Mouse (Mus musculus) myocyte (in vitro differentiated cells): ENCODE results near the gene Rusc2.

Experiments
- MAX ChIP-seq: IDR thresholded peaks from one replicate; pipeline ENCODE4 v1.6.1; 2011; ENCODE audit warnings: low read depth, mild to moderate bottlenecking, control low read depth
- POLR2A ChIP-seq: IDR thresholded peaks from one replicate; pipeline ENCODE4 v1.6.1; 2011; ENCODE audit warnings: low read depth, mild to moderate bottlenecking, control low read depth, moderate library complexity; ENCODE audit not compliant: insufficient read length
- POLR2AphosphoS2 ChIP-seq: IDR thresholded peaks from one replicate; pipeline ENCODE4 v1.6.1; 2011; ENCODE audit warnings: low read depth, control low read depth; ENCODE audit not compliant: insufficient read length
- TCF3 ChIP-seq: IDR thresholded peaks from one replicate; pipeline ENCODE4 v1.6.1; 2011; ENCODE audit warnings: low read depth, control low read depth; ENCODE audit not compliant: insufficient read length
- USF1 ChIP-seq: IDR thresholded peaks from one replicate; pipeline ENCODE4 v1.6.1; 2011; ENCODE audit warnings: low read depth, mild to moderate bottlenecking, control low read depth, moderate library complexity

- TF ChIP-seq MAX (no peak), TCF3 (no peak), POLR2AphosphoS2 (no peak), POLR2A (no peak), USF1 (no peak)
These were observed 51.1 kb downstream of the Rusc2 start for GRCm38 (mm10) chr4:43432832-43433231.
